Mouse (Mus musculus) lung, postnatal 10 days (tissue): ENCODE measurements around the gene Slc51b.
A peak's percentile ranks its signal among the peaks of the same experiment; 100 is the strongest.

Experiments used
- DNase-seq: peaks from one replicate; pipeline ENCODE4 v3.0.0; 2021

The Slc51b gene

GRCm38 (mm10) chr9:65407861-65408260 is 14.9 kb downstream of the Slc51b start:
- DNase-seq: no peak

DNA sequence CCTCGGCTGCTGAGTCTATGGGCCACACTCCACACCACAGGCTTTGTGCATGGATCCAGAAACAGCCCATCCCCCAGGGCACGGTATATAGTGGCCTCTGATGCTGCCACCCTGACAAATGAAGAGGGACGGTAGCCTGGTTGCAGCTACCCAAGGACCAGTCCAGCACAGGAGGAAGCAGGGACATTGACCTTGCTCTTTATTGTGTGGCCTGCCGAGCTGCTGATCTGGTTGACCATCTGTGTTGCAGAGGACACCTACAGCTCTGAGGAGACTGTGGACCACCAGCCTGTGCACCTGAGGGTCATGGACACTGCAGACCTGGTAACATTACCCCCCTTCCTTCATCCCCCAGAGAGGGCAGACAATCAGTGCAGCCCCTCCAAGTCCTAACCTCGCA is 15.4 kb downstream of the Slc51b start:
- no peak for DNase-seq

GRCm38 (mm10) chr9:65405184-65405449 is 17.6 kb downstream of the Slc51b start:
- DNase-seq: no peak

DNA sequence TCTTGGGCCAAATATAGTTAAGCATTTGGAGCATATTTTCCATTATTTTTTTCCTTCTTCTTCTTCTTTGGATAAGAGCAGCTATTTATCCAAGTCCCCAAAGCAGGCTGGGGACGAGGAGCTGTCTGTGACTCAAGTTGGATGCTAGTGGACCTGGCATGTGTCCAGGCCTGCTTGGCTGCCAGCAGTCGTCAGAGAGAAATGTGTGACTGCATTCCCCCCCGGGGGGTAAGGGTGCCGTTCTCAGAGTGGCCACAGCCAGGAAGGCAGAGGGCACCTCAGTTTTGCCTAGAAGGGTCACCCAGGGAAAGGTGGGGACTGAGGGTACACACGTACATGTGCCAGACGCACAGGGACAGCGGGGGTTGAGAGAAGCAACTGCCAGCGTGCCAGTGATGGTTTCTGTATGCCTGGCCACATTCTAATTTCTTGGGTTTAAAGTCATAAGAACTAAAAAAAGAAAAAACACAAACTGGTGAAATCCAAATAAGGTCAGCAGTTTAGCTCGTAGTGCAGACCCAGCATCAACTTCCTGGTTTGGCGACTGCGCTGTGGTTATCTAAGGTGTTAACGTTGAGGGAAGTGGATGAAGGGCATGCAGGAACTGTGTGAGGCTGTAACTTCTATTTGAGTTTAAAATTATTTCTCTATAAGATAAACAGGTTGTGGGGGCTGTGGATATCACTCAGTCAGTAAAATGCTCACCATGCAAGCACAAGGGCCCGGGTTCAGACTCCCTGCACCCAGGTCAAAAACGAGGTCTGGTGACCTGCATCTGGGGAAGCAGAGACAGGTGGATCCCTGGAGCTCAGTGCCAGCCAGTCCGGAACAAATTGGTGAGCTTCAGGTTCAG is 18.2 kb downstream of the Slc51b start:
- DNase-seq: peak; percentile 94

GRCm38 (mm10) chr9:65399934-65400333 is 22.8 kb downstream of the Slc51b start:
- peak; percentile 54 for DNase-seq

DNA sequence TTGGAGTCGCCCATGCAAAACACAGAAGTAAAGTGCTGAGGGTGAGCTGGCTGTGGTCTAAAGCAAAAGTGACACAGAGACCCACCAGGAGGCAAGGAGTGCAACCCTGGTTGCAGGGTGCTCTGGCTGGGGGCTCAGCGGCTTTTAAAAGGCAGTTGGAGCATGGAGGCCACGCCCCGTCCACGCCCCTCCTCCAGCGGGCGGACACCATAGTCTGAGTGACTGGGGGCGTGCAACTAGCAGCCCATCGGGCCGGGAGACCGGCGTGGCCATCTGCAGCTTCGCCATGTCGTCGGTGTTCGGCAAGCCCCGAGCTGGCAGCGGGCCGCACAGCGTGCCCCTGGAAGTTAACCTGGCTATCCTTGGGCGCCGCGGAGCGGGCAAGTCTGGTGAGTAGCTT is 24.5 kb downstream of the Slc51b start, which contains the start of gene Rasl12:
Gene Rasl12, plus strand, starts transcription at position 228 of the 400 bp plus-strand sequence.
- peak; percentile 92 for DNase-seq

- DNase-seq: peak; percentile 48
These were observed 28.4 kb downstream of the Slc51b start for GRCm38 (mm10) chr9:65394360-65394759.

DNA sequence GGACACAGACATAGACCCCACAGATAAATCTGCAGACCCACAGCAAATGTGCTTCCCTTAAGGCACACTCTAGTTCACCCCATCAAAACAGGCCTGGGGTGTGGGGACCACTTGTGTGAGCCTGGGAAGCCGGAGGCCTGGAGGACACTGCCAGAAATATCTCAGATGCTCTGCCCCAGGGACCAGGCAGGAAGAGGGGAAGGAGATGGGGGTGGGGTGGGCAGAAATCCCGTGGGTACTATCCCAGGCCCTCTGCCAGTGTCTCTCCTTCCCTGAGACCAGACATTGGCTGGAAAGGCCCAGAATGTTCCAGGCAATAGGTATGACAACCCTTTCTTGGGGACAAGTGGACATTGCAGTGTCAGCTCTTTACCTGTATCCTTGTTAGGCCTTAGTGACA is 29.1 kb downstream of the Slc51b start:
- DNase-seq: peak; percentile 55

GRCm38 (mm10) chr9:65392638-65393364 is 30.0 kb downstream of the Slc51b start:
- DNase-seq: peak; percentile 84

GRCm38 (mm10) chr9:65391613-65391964 is 31.2 kb downstream of the Slc51b start, which contains the start of gene Kbtbd13:
Gene Kbtbd13 (minus strand): TSS chr9:65391652.
- DNase-seq: no peak

DNA sequence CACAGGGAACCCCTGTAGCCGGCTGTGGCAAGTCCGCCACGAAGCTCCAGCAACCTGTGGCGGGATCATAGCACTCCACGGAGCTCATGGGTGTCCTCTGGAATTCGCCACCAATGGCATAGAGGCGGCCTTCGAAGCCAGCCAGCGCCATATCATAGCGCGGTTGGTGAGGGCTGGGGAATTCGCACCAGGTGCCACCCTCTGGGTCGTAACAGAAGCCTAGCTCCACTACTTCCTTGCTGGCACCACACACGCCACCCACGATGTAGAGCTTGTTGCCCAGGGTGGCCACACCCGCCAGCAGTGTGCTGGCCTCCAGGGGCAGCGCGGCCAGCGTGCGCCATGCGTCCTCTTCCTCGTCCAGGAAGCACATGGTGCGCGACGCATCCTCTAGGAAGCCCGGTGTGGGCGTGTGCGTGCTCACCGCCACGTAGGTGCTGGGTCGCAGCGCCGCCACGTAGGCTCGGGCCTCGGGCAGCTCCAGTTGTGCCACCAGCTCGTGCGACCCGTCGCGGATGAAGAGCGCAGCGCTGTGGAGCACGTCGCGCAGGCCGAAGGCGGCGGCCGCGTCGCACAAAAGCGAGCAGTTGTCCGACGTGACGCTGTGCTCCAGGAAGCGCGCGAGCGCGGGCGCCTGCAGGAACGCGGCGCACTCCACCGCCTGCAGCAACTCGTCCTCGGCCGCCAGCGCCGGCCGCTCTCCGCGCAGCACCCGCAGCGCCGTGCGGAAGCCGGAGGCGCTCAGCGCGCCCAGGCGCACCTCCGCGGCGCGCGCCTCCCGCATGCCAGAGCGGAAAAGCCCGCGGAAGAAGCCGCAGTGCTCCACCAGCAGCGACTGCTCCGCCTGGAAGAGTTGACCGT is 31.8 kb downstream of the Slc51b start:
- no peak for DNase-seq

- peak; percentile 82 for DNase-seq
These were observed 36.2 kb downstream of the Slc51b start for GRCm38 (mm10) chr9:65386373-65387140.

DNA sequence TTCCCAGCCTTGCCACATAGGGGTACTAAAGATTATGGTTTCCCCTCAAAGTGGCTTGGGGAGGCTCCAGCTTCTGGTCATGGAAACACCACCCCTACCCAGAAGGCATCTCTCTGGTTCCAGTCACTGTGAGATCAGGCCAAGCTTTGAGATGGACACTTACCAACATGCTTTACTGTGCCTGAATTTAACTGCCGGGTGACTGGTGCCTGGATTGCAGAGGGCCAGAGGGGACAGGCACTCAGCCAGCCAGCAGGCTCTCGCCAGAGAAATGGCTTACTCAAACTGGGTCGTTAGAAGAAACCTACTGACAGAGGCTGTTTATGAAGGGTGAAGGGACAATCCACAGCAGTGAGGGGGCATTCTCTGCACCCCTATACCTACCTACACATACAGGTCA is 38.5 kb downstream of the Slc51b start:
- DNase-seq: peak; percentile 75

GRCm38 (mm10) chr9:65382751-65383097 is 40.0 kb downstream of the Slc51b start:
- no peak for DNase-seq

DNA sequence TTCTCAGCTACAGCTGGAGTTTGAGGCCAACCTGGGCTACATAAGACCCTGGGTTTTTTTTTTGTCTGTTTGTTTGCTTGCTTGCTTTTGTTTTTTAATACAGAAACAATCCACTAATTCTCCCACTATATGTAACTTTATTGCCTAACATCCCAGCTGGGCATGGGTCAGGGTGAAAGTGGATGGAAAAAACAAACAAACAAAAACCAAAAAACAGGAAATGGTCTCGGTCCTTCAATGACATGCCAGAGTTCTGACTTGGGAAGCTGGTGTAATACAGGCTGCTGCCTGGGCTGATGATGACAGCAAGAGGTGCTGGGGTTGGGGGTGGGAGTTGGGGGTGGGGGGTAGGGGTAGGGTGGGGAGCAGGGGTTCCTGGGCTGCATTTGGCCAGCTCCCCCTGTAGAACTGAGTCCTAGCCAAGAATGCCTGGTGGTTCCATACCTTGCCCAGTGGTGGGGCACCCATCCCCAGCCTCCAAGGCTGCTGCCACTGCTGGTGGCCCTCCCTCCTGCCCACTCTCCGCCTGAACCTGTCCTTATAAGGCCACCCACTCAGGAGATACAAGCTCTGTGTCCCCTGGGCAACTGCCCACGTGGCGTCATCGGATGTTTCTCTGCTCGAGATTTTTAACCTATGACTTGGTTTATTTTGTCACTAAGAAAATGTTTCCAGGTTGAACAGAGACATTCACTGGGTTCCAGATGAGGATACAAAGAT is 40.6 kb downstream of the Slc51b start:
- DNase-seq: no peak

DNA sequence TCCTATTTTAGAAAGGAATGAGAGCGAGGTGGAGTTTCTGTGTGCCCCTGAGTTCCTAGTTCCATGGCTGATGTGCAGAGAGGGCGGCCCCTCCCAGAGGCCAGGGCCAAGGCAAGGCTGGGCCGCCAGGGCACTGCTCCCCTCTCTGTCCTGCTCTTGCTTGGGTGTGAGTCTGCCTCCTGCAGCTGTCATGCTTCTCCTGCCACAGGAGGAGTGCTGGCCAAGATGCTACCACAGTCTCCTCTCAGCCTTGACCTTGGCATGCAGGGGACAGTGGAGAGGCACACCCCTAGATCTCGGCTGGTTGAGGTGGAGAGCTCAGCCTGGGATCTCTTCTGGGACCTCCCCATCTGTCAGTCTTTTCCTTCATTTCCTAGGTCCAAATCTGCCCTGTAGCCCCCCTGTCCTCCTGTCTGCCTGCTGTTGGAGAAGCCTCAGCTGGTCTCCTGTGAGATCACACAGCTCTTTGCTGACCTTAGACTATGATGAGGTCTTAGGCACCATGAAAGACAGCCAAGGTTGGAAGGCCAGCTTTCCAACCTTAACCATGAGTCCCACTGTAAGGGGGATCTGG is 41.7 kb downstream of the Slc51b start:
- peak; percentile 50 for DNase-seq

- DNase-seq: peak; percentile 53
These were observed 47.4 kb downstream of the Slc51b start for GRCm38 (mm10) chr9:65375163-65375934.

- DNase-seq: no peak
These were observed 48.1 kb downstream of the Slc51b start for GRCm38 (mm10) chr9:65374468-65375162.

GRCm38 (mm10) chr9:65372449-65372848 is 50.3 kb downstream of the Slc51b start:
- DNase-seq: peak; percentile 80

DNA sequence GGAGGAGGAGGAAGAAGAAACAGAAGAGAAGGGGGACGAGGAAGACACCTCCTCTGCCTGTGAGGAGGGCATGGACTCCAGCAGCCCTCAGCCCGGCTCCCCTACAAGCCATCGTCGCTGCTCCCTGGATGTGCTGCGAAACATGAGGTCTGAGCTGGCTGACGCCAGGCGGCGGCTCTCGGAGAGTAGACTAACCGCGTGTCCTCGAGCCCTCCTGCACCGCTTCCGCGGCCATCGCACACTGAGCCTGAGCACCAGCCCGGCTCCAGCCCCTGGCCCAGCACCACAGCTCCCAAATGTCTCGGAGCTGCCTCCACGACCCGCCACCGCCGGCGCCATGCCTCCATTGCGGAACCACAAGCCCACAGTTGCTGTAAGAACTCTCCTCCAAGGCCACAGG is 51.0 kb downstream of the Slc51b start:
- no peak for DNase-seq
